Mouse (Mus musculus) bone marrow, adult 2 months (tissue): ENCODE results near the gene Hoxc6.

Experiments used
- CTCF ChIP-seq: fragments of 200-500 bp; IDR thresholded peaks from 2 replicates; pipeline ENCODE4 v1.5.1; 2011; ENCODE audit warnings: low read length, control low read depth; ENCODE audit not compliant: control insufficient read depth, insufficient read depth
- POLR2A ChIP-seq: fragments of 200-500 bp; IDR thresholded peaks from 2 replicates; pipeline ENCODE4 v1.6.1; 2011; ENCODE audit warnings: low read depth, mild to moderate bottlenecking, control low read depth, low read length, borderline replicate concordance; ENCODE audit not compliant: control insufficient read depth

- no peak for TF ChIP-seq CTCF
- TF ChIP-seq POLR2A, result no peak
Measured at GRCm38 (mm10) chr15:102992863-102993262, 5.2 kb upstream of the Hoxc6 start.
